Mouse (Mus musculus) forebrain, embryonic 13.5 days (tissue): Measurements from ENCODE around the gene Fam222a. TPM values are rescaled to one million over a fixed set of nuclear protein-coding genes. Genes with fewer than 3 reads are reported as not detected.

Experiments
- ATAC-seq: fragments of 200-750 bp; cut with Nextera tagmentation; 2 replicates; pipeline ENCODE4 v1.8.0; 2017
- H3K27ac ChIP-seq: fragments of 300-500 bp; sonication (generic); 2 replicates; pipeline ENCODE4 v1.5.1; 2015; ENCODE audit warnings: inconsistent platforms, mild to moderate bottlenecking, moderate library complexity
- H3K27me3 ChIP-seq: fragments of 300-500 bp; sonication (generic); 2 replicates; pipeline ENCODE4 v1.6.1; 2015; ENCODE audit warnings: mild to moderate bottlenecking, inconsistent platforms
- H3K36me3 ChIP-seq: fragments of 300-500 bp; sonication (generic); 2 replicates; pipeline ENCODE4 v1.6.1; 2015; ENCODE audit warnings: mild to moderate bottlenecking, inconsistent platforms; ENCODE audit not compliant: poor library complexity, severe bottlenecking
- H3K4me1 ChIP-seq: fragments of 300-500 bp; sonication (generic); 2 replicates; pipeline ENCODE4 v1.6.1; 2015; ENCODE audit warnings: inconsistent platforms
- H3K4me2 ChIP-seq: fragments of 300-500 bp; sonication (generic); 2 replicates; pipeline ENCODE4 v1.6.1; 2015; ENCODE audit warnings: inconsistent platforms, mild to moderate bottlenecking, moderate library complexity
- H3K4me3 ChIP-seq: fragments of 300-500 bp; sonication (generic); 2 replicates; pipeline ENCODE4 v1.5.1; 2015; ENCODE audit warnings: mild to moderate bottlenecking, inconsistent platforms
- H3K9ac ChIP-seq: fragments of 300-500 bp; sonication (generic); 2 replicates; pipeline ENCODE4 v1.6.1; 2015; ENCODE audit warnings: mild to moderate bottlenecking, inconsistent platforms
- H3K9me3 ChIP-seq: fragments of 300-500 bp; sonication (generic); replicated peaks from 2 replicates; pipeline ENCODE4 v1.6.1; 2016; ENCODE audit warnings: inconsistent platforms
- WGBS: fragments of 180-500 bp; shearing (Covaris S2); methylation state at CpG from one replicate; pipeline ENCODE4 v1.1.7; 2015; 5-methylcytosine and 5-hydroxymethylcytosine counted together
- polyA plus RNA-seq: library from polyadenylated mRNA; unstranded; fragments of >200 nt; fragmentation: Nextera tagmentation; extraction: Ambion mirVana; gene quantifications from 2 replicates; pipeline ENCODE4 v1.2.1, GENCODE M21; 2015

The Fam222a gene
- polyA plus RNA-seq, 1 experiment from 2014 or later, result 4.8 TPM

- peaks cover 7% of the 10 kb centered on the region; the same call in 1 of the 2 replicates for H3K27me3 ChIP-seq
- ATAC-seq, result no peak
- H3K4me3 ChIP-seq, result no peak overlapping the region
- H3K4me1 ChIP-seq, result peaks cover 24% of the 10 kb centered on the region
- H3K27ac ChIP-seq, result no peak overlapping the region
- H3K9me3 ChIP-seq, result no peaks in the 10 kb centered on the region; the same call in 1 of the 2 replicates
- 94% methylated on average over 7 of the region's 7 CpGs for WGBS
- no peak overlapping the region for H3K9ac ChIP-seq
- no peaks in the 10 kb centered on the region for H3K36me3 ChIP-seq
- H3K4me2 ChIP-seq, result no peak overlapping the region
These were observed 3.8 kb upstream of the Fam222a start for GRCm38 (mm10) chr5:114563994-114564393.

- H3K4me1 ChIP-seq, result peaks cover 35% of the 10 kb centered on the region
- H3K9me3 ChIP-seq, result no peaks in the 10 kb centered on the region; the same call in 1 of the 2 replicates
- H3K4me2 ChIP-seq, result no peak overlapping the region
- H3K27ac ChIP-seq, result no peak overlapping the region
- H3K27me3 ChIP-seq, result peaks cover 7% of the 10 kb centered on the region; the same call in 1 of the 2 replicates
- peak overlapping the region; percentile 35; the same call in 1 of the 2 replicates for H3K9ac ChIP-seq
- no peaks in the 10 kb centered on the region for H3K36me3 ChIP-seq
- 10% methylated on average over 12 of the region's 12 CpGs for WGBS
- no peak overlapping the region for H3K4me3 ChIP-seq
- ATAC-seq, result no peak
These were observed 2.5 kb upstream of the Fam222a start for GRCm38 (mm10) chr5:114565305-114565704.

- no peak for ATAC-seq
- Histone ChIP-seq H3K27ac (no peak overlapping the region), H3K27me3 (peaks cover 7% of the 10 kb centered on the region; the same call in 1 of the 2 replicates), H3K9me3 (no peaks in the 10 kb centered on the region; the same call in 1 of the 2 replicates), H3K36me3 (no peaks in the 10 kb centered on the region), H3K4me3 (no peak overlapping the region), H3K4me2 (no peak overlapping the region), H3K9ac (peak overlapping the region; percentile 35; the same call in 1 of the 2 replicates), H3K4me1 (peaks cover 40% of the 10 kb centered on the region)
- WGBS, result 78% methylated on average over 6 of the region's 6 CpGs
These were observed 2.1 kb upstream of the Fam222a start for GRCm38 (mm10) chr5:114565751-114566150.

GRCm38 (mm10) chr5:114566461-114566860 is 1.4 kb upstream of the Fam222a start:
- H3K4me3 ChIP-seq, result no peak overlapping the region
- 0 out of 2 replicates have a peak overlapping the region, but pooled peaks have one; percentile 89 for H3K4me2 ChIP-seq
- peaks cover 10% of the 10 kb centered on the region; the same call in 1 of the 2 replicates for H3K27me3 ChIP-seq
- H3K4me1 ChIP-seq, result peaks cover 47% of the 10 kb centered on the region
- no peaks in the 10 kb centered on the region for H3K36me3 ChIP-seq
- WGBS, result 89% methylated on average over 10 of the region's 10 CpGs
- H3K9me3 ChIP-seq, result no peaks in the 10 kb centered on the region; the same call in 1 of the 2 replicates
- no peak for ATAC-seq
- no peak overlapping the region for H3K27ac ChIP-seq
- H3K9ac ChIP-seq, result no peak overlapping the region

GRCm38 (mm10) chr5:114567075-114567517 is 720 bp upstream of the Fam222a start:
- 1% methylated on average over 47 of the region's 52 CpGs for WGBS
- peak overlapping the region; percentile 80 for H3K9ac ChIP-seq
- H3K36me3 ChIP-seq, result no peaks in the 10 kb centered on the region
- peak overlapping the region; percentile 89 for H3K4me2 ChIP-seq
- peak overlapping the region; percentile 83 for H3K4me3 ChIP-seq
- no peaks in the 10 kb centered on the region; the same call in 1 of the 2 replicates for H3K9me3 ChIP-seq
- peak overlapping the region; percentile 92 for H3K27ac ChIP-seq
- H3K4me1 ChIP-seq, result peaks cover 53% of the 10 kb centered on the region
- peaks cover 10% of the 10 kb centered on the region; the same call in 1 of the 2 replicates for H3K27me3 ChIP-seq
- ATAC-seq, result peak; percentile 91

- 25% methylated on average over 5 of the region's 5 CpGs for WGBS
- Histone ChIP-seq H3K4me3 (peak overlapping the region; percentile 83), H3K4me2 (peak overlapping the region; percentile 89), H3K4me1 (peaks cover 70% of the 10 kb centered on the region), H3K9me3 (no peaks in the 10 kb centered on the region), H3K27ac (no peak overlapping the region), H3K36me3 (no peaks in the 10 kb centered on the region), H3K9ac (peak overlapping the region; percentile 80), H3K27me3 (peaks cover 21% of the 10 kb centered on the region)
- ATAC-seq, result no peak
These were observed 1.0 kb downstream of the Fam222a start for GRCm38 (mm10) chr5:114568818-114569217.

- Histone ChIP-seq H3K4me3 (peak overlapping the region; percentile 83), H3K4me2 (peak overlapping the region; percentile 89), H3K4me1 (peaks cover 82% of the 10 kb centered on the region), H3K9ac (peak overlapping the region; percentile 80), H3K36me3 (no peaks in the 10 kb centered on the region), H3K27me3 (peaks cover 31% of the 10 kb centered on the region), H3K9me3 (no peaks in the 10 kb centered on the region), H3K27ac (peak overlapping the region; percentile 91; the same call in 1 of the 2 replicates)
- ATAC-seq, result peak; percentile 4; the same call in 1 of the 2 replicates
- 19% methylated on average over 13 of the region's 16 CpGs for WGBS
These were observed 2.3 kb downstream of the Fam222a start for GRCm38 (mm10) chr5:114569918-114570670.

GRCm38 (mm10) chr5:114570791-114571450 is 3.1 kb downstream of the Fam222a start:
- Histone ChIP-seq H3K9ac (peak overlapping the region; percentile 67), H3K27me3 (peaks cover 33% of the 10 kb centered on the region), H3K9me3 (no peaks in the 10 kb centered on the region), H3K36me3 (no peaks in the 10 kb centered on the region), H3K4me2 (peak overlapping the region; percentile 89), H3K4me3 (peak overlapping the region; percentile 83), H3K4me1 (peaks cover 83% of the 10 kb centered on the region), H3K27ac (peak overlapping the region; percentile 91)
- WGBS, result 2% methylated on average over 14 of the region's 14 CpGs
- ATAC-seq, result no peak

GRCm38 (mm10) chr5:114571451-114572030 is 3.7 kb downstream of the Fam222a start:
- Histone ChIP-seq H3K9me3 (no peaks in the 10 kb centered on the region), H3K27me3 (peaks cover 37% of the 10 kb centered on the region), H3K9ac (peak overlapping the region; percentile 67), H3K4me2 (peak overlapping the region; percentile 89), H3K36me3 (no peaks in the 10 kb centered on the region), H3K4me1 (peaks cover 89% of the 10 kb centered on the region), H3K27ac (peak overlapping the region; percentile 91), H3K4me3 (peak overlapping the region; percentile 83)
- under 1% methylated on average over 39 of the region's 39 CpGs for WGBS
- ATAC-seq, result peak; percentile 8; the same call in 1 of the 2 replicates

GRCm38 (mm10) chr5:114572997-114573396 is 5.2 kb downstream of the Fam222a start:
- Histone ChIP-seq H3K36me3 (no peaks in the 10 kb centered on the region), H3K4me1 (peaks cover 98% of the 10 kb centered on the region), H3K27me3 (peaks cover 48% of the 10 kb centered on the region), H3K9me3 (no peaks in the 10 kb centered on the region), H3K4me3 (0 out of 2 replicates have a peak overlapping the region, but pooled peaks have one; percentile 83), H3K27ac (0 out of 2 replicates have a peak overlapping the region, but pooled peaks have one; percentile 35), H3K9ac (0 out of 2 replicates have a peak overlapping the region, but pooled peaks have one; percentile 67), H3K4me2 (peak overlapping the region; percentile 89)
- no peak for ATAC-seq
- WGBS, result 23% methylated on average over 2 of the region's 2 CpGs

GRCm38 (mm10) chr5:114573920-114574628 is 6.3 kb downstream of the Fam222a start:
- Histone ChIP-seq H3K36me3 (no peaks in the 10 kb centered on the region), H3K9me3 (no peaks in the 10 kb centered on the region), H3K27me3 (peaks cover 51% of the 10 kb centered on the region), H3K9ac (peak overlapping the region; percentile 47; the same call in 1 of the 2 replicates), H3K27ac (no peak overlapping the region), H3K4me1 (peaks cover 97% of the 10 kb centered on the region), H3K4me2 (peak overlapping the region; percentile 89), H3K4me3 (no peak overlapping the region)
- WGBS, result 67% methylated on average over 12 of the region's 12 CpGs
- ATAC-seq, result no peak
